Mouse (Mus musculus) olfactory bulb, adult 2 months (tissue): ENCODE data around the gene Slamf9.

Source experiments
- CTCF ChIP-seq: fragments of 200-500 bp; IDR thresholded peaks from 2 replicates; pipeline ENCODE4 v1.5.1; 2012; ENCODE audit warnings: low read depth, mild to moderate bottlenecking, low read length, moderate library complexity; ENCODE audit not compliant: insufficient read depth
- POLR2A ChIP-seq: fragments of 200-500 bp; IDR thresholded peaks from 2 replicates; pipeline ENCODE4 v1.6.1; 2012; ENCODE audit warnings: mild to moderate bottlenecking, low read depth, low read length, moderate library complexity; ENCODE audit not compliant: insufficient read depth

DNA sequence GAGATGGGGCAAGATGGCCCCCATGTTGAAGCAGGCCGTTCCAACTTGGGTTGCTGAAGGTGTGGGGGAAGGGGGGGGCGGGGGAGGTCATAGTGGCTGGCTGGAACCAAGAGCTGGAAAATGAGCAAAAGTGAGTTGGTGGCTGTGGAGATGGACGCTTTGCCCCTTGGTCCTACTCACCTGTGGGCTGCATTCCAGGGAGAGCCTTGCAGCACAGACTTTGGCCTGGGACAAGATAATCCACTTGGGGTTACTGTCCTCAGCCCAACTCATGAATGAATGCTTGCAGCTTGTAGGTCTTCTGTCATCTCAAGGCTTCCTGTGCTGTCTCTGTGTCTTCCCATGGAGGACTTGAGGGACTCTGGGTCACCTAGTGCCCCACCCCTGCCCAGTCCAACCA is 32.5 kb downstream of the Slamf9 start:
- TF ChIP-seq CTCF: no peak
- no peak for TF ChIP-seq POLR2A
